Mouse (Mus musculus) liver, postnatal 0 days (tissue): ENCODE data around the gene Sik2.

Experiments used
- CTCF ChIP-seq: sonication (generic); IDR thresholded peaks from 2 replicates; pipeline ENCODE4 v1.5.1; 2016; ENCODE audit warnings: antibody characterized with exemption, low read depth
- EP300 ChIP-seq: IDR thresholded peaks from 2 replicates; pipeline ENCODE4 v1.6.1; 2016; ENCODE audit warnings: antibody characterized with exemption, low read depth, mild to moderate bottlenecking

DNA sequence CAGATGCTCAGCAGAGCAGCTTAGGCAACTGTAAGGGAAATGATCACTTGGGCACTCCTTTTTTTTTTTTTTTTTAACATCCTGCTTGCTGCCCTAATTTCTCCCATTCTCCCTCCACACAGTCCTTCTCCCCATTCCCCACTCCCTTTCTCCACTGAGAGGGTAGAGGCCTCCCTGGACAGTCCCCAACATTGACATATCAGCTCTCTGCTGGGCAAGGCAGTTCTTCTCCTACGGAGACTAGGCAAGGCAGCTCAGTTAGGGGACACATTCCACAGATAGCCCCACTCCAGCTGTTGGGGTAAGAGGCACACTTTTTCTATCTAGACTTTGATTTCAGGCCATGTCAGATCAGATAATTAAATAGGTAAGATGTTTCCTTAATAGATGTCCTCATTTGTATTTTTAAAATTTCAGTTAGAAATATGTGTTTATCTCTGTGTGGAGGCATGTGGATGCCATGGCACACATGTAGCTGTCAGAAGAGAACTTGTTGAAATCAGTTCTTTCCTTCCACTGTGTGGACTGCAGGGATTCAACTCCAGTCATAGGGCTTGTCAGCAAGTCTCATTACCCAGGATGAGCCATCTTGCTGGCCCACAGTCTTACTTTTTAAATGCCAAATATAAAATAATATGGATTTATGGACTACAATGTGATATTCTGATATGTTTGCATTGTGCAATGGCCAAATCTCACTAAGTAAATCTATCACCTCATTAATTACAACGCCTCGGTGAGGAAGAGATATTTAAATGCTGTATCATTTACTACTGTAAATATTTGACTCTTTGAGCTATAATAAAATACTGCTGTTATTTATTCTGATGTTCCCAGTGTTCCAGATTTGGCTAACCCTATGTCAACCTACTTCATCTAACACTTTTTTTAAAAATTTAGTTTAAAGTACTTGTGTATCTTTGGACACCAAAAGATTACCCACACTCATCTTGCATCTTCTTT lies 87.7 kb downstream of the Sik2 start:
- no peak for TF ChIP-seq EP300
- no peak for TF ChIP-seq CTCF
